Mouse (Mus musculus): ENCODE measurements around the gene Gm43518. TPM values are rescaled to one million over a fixed set of nuclear protein-coding genes. Genes with fewer than 3 reads are reported as not detected.

Gene Gm43518
- polyA plus RNA-seq, 1 experiment from 2014 or later: 1.2 TPM

DNA sequence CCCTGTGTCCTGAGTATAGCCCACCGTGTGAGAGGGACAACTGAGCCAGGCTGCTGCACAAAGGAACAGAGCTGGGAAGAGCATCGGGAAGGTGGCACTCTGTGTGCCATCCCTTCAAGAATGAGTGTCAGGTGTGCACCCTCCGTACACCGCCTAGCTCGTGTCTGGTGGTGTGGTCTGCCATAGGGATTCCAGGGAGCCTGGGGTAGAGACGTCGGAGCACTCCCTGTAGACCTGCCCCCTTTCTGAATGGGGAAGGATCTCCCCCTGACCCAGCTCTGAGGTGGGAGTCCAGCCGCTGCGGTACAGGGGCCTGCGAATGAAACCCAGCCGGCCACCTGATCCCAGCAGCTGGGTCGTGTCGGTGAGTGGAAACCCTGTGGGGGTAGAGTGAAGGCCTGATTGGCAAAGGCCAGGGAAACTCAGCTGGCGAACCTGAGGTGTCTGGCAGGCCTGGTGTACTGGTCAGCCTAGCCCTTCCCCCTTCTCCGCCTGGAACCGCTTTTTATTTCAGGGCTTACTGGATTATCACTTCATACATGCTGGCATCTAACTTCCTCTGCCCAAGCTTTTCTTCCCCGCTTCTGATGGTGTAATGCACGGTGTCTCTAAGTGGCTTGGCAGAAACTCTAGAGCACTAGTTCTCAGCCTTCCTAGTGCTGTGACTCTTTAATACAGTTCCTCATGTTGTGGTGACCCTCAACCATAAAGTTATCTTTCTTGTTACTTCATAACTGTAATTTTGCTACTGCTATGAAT, 52.2 kb downstream of the Gm43518 start:
- peaks cover 69% of the 10 kb centered on the region for H3K4me1 ChIP-seq (replicated peaks)
- H3K27me3 ChIP-seq: peaks cover 23% of the 10 kb centered on the region
- WGBS (ENCODE audit: insufficient replicate concordance): 73% methylated on average over 18 of the region's 18 CpGs
- no peak overlapping the region for H3K9ac ChIP-seq
- H3K36me3 ChIP-seq: no peaks in the 10 kb centered on the region
- no peaks in the 10 kb centered on the region for H3K9me3 ChIP-seq (replicated peaks)
- H3K4me2 ChIP-seq: no peak overlapping the region
- ATAC-seq (ENCODE audit: low read depth): no peak
- DNase-seq: no peak
- H3K4me3 ChIP-seq (replicated peaks): no peak overlapping the region
- no peak overlapping the region for H3K27ac ChIP-seq

DNA sequence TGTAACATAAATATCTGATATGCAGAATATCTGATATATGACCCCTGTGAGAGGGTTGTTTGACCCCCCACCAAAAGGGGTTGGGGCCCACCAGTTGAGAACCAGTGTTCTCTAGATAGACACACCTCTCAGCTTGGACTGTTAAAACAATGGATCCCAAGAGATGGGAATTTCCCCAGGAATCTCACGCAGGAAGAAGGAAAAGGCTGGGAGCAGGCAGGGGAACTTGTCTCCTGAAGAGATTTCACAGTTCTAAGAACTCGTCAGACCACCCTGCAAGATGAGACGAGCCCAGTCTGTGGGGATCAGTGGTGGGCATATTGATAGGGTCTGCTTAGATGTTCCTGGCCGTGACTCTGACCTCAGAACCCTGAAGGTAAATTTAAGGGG, 52.8 kb downstream of the Gm43518 start:
- no peaks in the 10 kb centered on the region for H3K9me3 ChIP-seq (replicated peaks)
- peaks cover 17% of the 10 kb centered on the region for H3K27me3 ChIP-seq
- no peak overlapping the region for H3K9ac ChIP-seq
- H3K27ac ChIP-seq: no peak overlapping the region
- ATAC-seq (ENCODE audit: low read depth) (no peak), DNase-seq (no peak)
- WGBS (ENCODE audit: insufficient replicate concordance): 59% methylated on average over 4 of the region's 4 CpGs
- peaks cover 68% of the 10 kb centered on the region for H3K4me1 ChIP-seq (replicated peaks)
- no peaks in the 10 kb centered on the region for H3K36me3 ChIP-seq
- no peak overlapping the region for H3K4me3 ChIP-seq (replicated peaks)
- no peak overlapping the region for H3K4me2 ChIP-seq

DNA sequence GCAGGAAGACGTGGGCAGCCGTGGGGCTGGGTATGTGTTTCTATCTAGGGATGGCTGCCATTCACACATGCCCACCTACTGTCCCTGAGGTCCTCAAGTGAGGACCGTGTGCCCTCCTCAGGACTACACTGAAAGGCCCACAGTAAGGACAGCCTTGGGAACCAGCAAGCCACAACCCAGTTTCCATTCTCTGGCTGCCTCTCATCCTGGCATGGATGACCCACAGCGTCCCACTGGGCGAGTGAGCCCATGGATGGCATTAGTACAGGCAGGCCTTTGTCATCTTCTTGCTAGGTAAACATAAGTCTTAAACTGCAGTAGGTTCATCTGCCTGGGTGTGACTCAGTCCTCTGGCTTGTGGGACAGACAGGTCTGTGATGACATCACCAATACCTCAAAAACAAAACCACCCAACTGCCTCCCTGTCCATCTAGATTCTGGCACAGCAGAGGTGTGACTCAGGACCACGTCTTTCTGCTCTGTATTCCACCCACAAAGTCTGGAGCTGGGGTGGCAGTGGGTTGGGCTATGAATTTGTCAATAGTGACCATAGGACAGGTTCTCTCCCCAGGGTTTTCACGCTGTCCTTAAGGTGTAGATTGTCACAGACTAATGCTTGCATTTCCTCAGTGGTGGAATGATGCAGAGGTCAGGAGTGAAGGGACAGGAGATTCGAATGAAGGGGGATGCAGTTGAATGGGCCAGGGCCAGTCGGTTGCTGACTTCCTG, 53.5 kb downstream of the Gm43518 start:
- Histone ChIP-seq H3K4me3 (replicated peaks) (no peak overlapping the region), H3K9ac (no peak overlapping the region), H3K4me1 (replicated peaks) (peaks cover 64% of the 10 kb centered on the region), H3K9me3 (replicated peaks) (no peaks in the 10 kb centered on the region), H3K27me3 (peaks cover 10% of the 10 kb centered on the region), H3K36me3 (no peaks in the 10 kb centered on the region), H3K27ac (no peak overlapping the region), H3K4me2 (no peak overlapping the region)
- ATAC-seq (ENCODE audit: low read depth) (no peak), DNase-seq (no peak)
- 57% methylated on average over 9 of the region's 9 CpGs for WGBS (ENCODE audit: insufficient replicate concordance)

DNA sequence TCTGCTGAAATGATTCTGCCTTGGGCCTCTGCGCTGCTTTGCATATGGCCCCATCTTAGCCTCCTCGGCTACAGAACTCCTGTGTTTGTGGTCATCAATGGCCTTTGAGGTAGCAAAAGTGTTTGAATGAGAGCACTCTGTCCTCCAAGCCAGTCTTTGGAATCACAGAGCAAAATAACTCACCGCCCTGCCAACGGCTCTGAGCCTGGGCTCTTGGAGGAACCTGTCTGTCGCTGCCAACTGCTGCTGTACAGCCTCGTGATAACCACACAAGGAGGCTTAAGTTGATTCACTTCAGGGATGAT, 54.0 kb downstream of the Gm43518 start:
- WGBS (ENCODE audit: insufficient replicate concordance): 73% methylated on average over 6 of the region's 6 CpGs
- no peak for DNase-seq
- ATAC-seq (ENCODE audit: low read depth): no peak
- Histone ChIP-seq H3K9me3 (replicated peaks) (no peaks in the 10 kb centered on the region), H3K9ac (no peak overlapping the region), H3K27me3 (peaks cover 5% of the 10 kb centered on the region; the same call in 1 of the 2 replicates), H3K36me3 (no peaks in the 10 kb centered on the region), H3K4me1 (replicated peaks) (peaks cover 59% of the 10 kb centered on the region), H3K4me3 (replicated peaks) (no peak overlapping the region), H3K27ac (no peak overlapping the region), H3K4me2 (no peak overlapping the region)

DNA sequence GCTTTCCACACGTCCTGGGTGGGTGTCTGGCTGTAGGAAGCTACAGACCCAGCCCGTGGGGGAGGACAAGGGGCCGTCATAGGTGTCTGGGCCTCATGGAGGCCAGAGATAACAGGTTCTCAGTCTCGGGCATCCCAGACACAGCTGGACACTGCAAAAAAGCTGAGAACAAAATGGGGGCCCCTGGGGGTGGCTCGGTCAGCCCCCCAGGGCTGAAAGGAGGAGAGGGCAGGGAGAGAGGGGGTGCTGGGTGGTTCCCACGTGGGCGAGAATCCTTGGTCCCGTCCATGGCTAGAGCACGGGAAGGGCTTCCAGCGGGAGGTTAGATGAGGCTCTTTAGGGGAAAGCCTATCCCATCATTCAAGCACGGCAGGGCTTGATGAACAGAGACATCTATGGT, 55.6 kb downstream of the Gm43518 start:
- H3K4me2 ChIP-seq: no peak overlapping the region

DNA sequence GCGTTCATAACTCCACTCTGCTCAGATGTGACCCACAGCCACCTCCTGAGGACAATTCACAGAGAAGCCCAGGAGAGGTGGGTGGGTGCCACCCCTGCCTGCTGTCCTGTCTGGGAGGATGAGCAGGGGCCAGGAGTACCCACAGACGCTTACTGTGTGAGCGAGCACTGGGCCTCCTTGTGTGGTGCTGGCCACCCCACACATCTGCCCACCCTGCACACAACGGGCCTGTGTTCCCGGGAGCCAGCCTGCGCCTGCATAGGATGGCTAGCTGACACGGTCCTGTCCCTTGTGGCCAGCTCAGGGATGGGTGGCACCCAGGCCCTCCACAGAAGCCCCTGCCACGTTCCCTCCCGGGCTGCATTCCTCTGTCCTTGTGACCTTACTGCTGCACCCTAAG, 58.2 kb downstream of the Gm43518 start:
- H3K4me3 ChIP-seq (replicated peaks): no peak overlapping the region
- H3K36me3 ChIP-seq: peaks cover 12% of the 10 kb centered on the region; the same call in 1 of the 2 replicates
- no peak overlapping the region for H3K4me2 ChIP-seq
- no peaks in the 10 kb centered on the region for H3K9me3 ChIP-seq (replicated peaks)
- H3K9ac ChIP-seq: no peak overlapping the region
- no peak overlapping the region for H3K27ac ChIP-seq
- no peaks in the 10 kb centered on the region for H3K27me3 ChIP-seq
- peaks cover 50% of the 10 kb centered on the region for H3K4me1 ChIP-seq (replicated peaks)
- no peak for ATAC-seq (ENCODE audit: low read depth)
- DNase-seq: no peak
- 72% methylated on average over 9 of the region's 9 CpGs for WGBS (ENCODE audit: insufficient replicate concordance)

More for the DNA sequence above, 55.6 kb downstream of the Gm43518 start:
- Histone ChIP-seq H3K9ac (no peak overlapping the region), H3K4me3 (replicated peaks) (no peak overlapping the region), H3K27ac (no peak overlapping the region), H3K27me3 (no peaks in the 10 kb centered on the region), H3K9me3 (replicated peaks) (no peaks in the 10 kb centered on the region), H3K36me3 (no peaks in the 10 kb centered on the region), H3K4me1 (replicated peaks) (peaks cover 62% of the 10 kb centered on the region)
- no peak for DNase-seq
- ATAC-seq (ENCODE audit: low read depth): no peak
- 54% methylated on average over 11 of the region's 11 CpGs for WGBS (ENCODE audit: insufficient replicate concordance)

DNA sequence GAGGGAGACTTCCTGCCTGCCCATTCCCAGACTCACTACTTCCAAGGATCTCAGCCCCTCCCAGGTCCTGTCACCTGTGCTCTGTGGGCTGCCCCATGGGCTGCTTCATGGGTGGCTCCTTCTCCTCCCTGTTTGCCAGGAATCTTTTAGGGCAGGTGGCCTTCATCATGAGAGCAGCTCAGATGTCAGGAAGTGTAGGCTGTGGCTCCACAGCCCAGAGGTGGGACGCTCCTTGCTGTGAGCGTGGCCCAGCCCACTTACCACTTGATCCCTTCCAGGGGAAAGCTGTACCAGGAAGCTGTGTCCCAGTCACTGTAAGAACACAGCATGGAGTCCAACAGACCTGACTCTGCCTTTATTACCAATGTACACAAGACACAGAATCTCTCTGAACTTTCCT, 59.7 kb downstream of the Gm43518 start:
- Histone ChIP-seq H3K4me3 (replicated peaks) (no peak overlapping the region), H3K4me2 (no peak overlapping the region), H3K4me1 (replicated peaks) (peaks cover 37% of the 10 kb centered on the region), H3K27ac (no peak overlapping the region), H3K9me3 (replicated peaks) (no peaks in the 10 kb centered on the region), H3K9ac (no peak overlapping the region), H3K27me3 (no peaks in the 10 kb centered on the region), H3K36me3 (peaks cover 16% of the 10 kb centered on the region; the same call in 1 of the 2 replicates)
- 71% methylated on average over 2 of the region's 2 CpGs for WGBS (ENCODE audit: insufficient replicate concordance)
- DNase-seq (no peak), ATAC-seq (ENCODE audit: low read depth) (no peak)

DNA sequence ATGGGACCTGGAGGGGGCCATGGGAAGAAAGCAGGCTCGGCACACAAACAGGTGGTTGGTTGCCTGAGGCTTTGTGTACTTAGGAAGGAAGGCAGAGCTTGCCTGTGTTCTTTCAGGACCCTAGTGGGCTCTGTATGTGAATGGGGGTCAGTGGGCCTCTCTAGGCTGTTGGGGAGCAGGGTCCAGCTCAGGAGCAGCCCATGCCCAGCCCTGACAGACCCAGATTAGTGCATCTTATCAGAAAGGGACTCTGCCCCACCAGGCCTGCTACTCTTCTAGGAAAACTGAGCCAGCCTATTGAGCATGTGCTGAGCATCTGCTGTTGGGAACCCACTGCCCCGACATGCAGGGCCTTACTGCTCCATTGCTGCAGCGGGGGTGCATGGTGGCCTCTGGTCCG, 60.3 kb downstream of the Gm43518 start:
- no peak overlapping the region for H3K27ac ChIP-seq
- H3K4me2 ChIP-seq: no peak overlapping the region
- H3K4me3 ChIP-seq (replicated peaks): no peak overlapping the region
- WGBS (ENCODE audit: insufficient replicate concordance): 69% methylated on average over 4 of the region's 4 CpGs
- H3K9me3 ChIP-seq (replicated peaks): no peaks in the 10 kb centered on the region
- no peaks in the 10 kb centered on the region for H3K27me3 ChIP-seq
- peaks cover 21% of the 10 kb centered on the region; the same call in 1 of the 2 replicates for H3K36me3 ChIP-seq
- ATAC-seq (ENCODE audit: low read depth) (no peak), DNase-seq (no peak)
- no peak overlapping the region for H3K9ac ChIP-seq
- H3K4me1 ChIP-seq (replicated peaks): peaks cover 37% of the 10 kb centered on the region

Other genes with a start within 250 kb of the Gm43518 start
- gene Clip1, start 242.8 kb upstream of the Gm43518 start, polyA plus RNA-seq (2015; fragmentation: Nextera tagmentation; extraction: Ambion mirVana): 12.4 and 13.4 TPM in 2 replicates
- 30.7 and 42.3 TPM in 2 replicates for gene Zcchc8, start 206.3 kb upstream of the Gm43518 start, polyA plus RNA-seq (2015; fragmentation: Nextera tagmentation; extraction: Ambion mirVana)
- 56.2 and 67.0 TPM in 2 replicates for gene Rsrc2, start 178.0 kb upstream of the Gm43518 start, polyA plus RNA-seq (2015; fragmentation: Nextera tagmentation; extraction: Ambion mirVana)
- 22.6 and 26.0 TPM in 2 replicates for gene Kntc1, start 177.7 kb upstream of the Gm43518 start, polyA plus RNA-seq (2015; fragmentation: Nextera tagmentation; extraction: Ambion mirVana)
- 0.10 and 0.16 TPM in 2 replicates for gene Hcar2, start 61.9 kb upstream of the Gm43518 start, polyA plus RNA-seq (2015; fragmentation: Nextera tagmentation; extraction: Ambion mirVana)
- 0.09 and 0.14 TPM in 2 replicates for gene Hcar1, start 47.4 kb upstream of the Gm43518 start, polyA plus RNA-seq (2015; fragmentation: Nextera tagmentation; extraction: Ambion mirVana)
- gene Denr, start 20.2 kb upstream of the Gm43518 start, polyA plus RNA-seq (2015; fragmentation: Nextera tagmentation; extraction: Ambion mirVana): 79.0 and 103 TPM in 2 replicates
- gene Ccdc62, start 3.3 kb downstream of the Gm43518 start, polyA plus RNA-seq (2015; fragmentation: Nextera tagmentation; extraction: Ambion mirVana): 3.6 and 4.1 TPM in 2 replicates
- 11.3 and 12.9 TPM in 2 replicates for gene Hip1r, start 46.2 kb downstream of the Gm43518 start, polyA plus RNA-seq (2015; fragmentation: Nextera tagmentation; extraction: Ambion mirVana)
- 16.1 and 18.0 TPM in 2 replicates for gene Vps37b, start 104.9 kb downstream of the Gm43518 start, polyA plus RNA-seq (2015; fragmentation: Nextera tagmentation; extraction: Ambion mirVana)
- gene Abcb9, start 168.4 kb downstream of the Gm43518 start, polyA plus RNA-seq (2015; fragmentation: Nextera tagmentation; extraction: Ambion mirVana): 4.5 and 4.6 TPM in 2 replicates
- 18.4 and 18.5 TPM in 2 replicates for gene Ogfod2, start 184.9 kb downstream of the Gm43518 start, polyA plus RNA-seq (2015; fragmentation: Nextera tagmentation; extraction: Ambion mirVana)
- 83.3 and 84.6 TPM in 2 replicates for gene Arl6ip4, start 188.7 kb downstream of the Gm43518 start, polyA plus RNA-seq (2015; fragmentation: Nextera tagmentation; extraction: Ambion mirVana)

Measured in liver, embryonic 13.5 days (tissue).